12 mouse cellular contexts compared by ENCODE assay signal in the genomic region with DNA sequence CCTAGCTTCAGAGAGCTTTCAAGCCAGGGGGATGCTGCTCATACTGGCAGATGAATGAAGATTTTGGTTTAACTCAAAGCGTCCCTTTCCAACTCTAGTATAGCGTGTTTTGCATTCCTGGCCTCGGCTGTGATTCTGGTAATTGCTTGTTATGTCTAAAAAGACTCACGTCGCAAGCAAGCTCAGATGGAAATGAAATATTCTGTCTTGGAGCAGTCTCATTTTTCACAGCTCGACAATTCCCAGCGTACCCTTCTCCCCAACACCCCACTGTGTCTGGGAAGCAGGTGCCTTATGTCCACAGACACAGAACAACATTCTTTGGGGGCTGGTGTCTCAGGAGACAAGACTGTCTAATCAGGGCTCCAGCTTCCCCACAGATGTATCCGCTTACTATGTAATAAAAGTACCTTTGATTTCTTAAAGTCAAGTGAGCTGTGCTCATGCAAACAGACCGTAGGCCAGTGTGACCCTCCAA.
DNase-seq lines count a peak whose midpoint lies in the region; ATAC-seq and TF ChIP-seq lines count a peak whose summit lies in the region.
"Had no signal": no experiment of that assay in that cellular context is flagged by ENCODE, and none has a peak within 500 bp of the region (broad histone marks: within the 10 kb centered on the region; RNA-seq: fewer than 3 reads in every experiment).

No protein-coding gene starts in this region.

- H3K4me3 ChIP-seq in limb, embryonic 12.5 days (replicated peaks) = no peak overlapping the region
- H3K4me3 ChIP-seq in midbrain, postnatal 0 days (ENCODE audit: low read depth, low read length) = no peak overlapping the region
- H3K4me3 ChIP-seq: heart, embryonic 13.5 days; megakaryocyte, embryonic 14.5 days had no signal

- DNase-seq in frontal cortex, postnatal 14 days (ENCODE audit: low spot score in 2 of 2) = no peak
- peak; percentile 59 to 63 for DNase-seq in right cerebral cortex, postnatal 10 days (ENCODE audit: low spot score in 2 of 2)
- no peak for DNase-seq in right cerebral cortex, postnatal 36 days (ENCODE audit: low spot score in 2 of 2)
- DNase-seq in midbrain, postnatal 0 days (ENCODE audit: low spot score) = peak; percentile 5
- DNase-seq in urinary bladder, adult 18-20 months (ENCODE audit: low spot score in 2 of 2) = no peak
- no peak for DNase-seq in cerebellum, postnatal 36 days
- DNase-seq: cerebellum, adult 8-10 months; kidney, adult 8-10 months had no signal

- ATAC-seq in frontal cortex, adult (ENCODE audit: low TSS enrichment) = peak; percentile 38
- peak; percentile 31; the same call in 1 of the 2 replicates for ATAC-seq in limb, embryonic 12.5 days (ENCODE audit: insufficient number of reproducible peaks, insufficient read depth, low FRiP score, low TSS enrichment, low read depth)
- ATAC-seq in midbrain, postnatal 0 days (ENCODE audit: low FRiP score) = no peak

- H3K27ac ChIP-seq in limb, embryonic 12.5 days = peak overlapping the region; percentile 54
- 0 out of 2 replicates have a peak overlapping the region, but pooled peaks have one; percentile 20 for H3K27ac ChIP-seq in midbrain, postnatal 0 days (ENCODE audit: low read depth, low read length)
- H3K27ac ChIP-seq: heart, embryonic 13.5 days had no signal

- 45% methylated on average over 9 of the region's 9 CpGs for WGBS in limb, embryonic 12.5 days
- WGBS in midbrain, postnatal 0 days = 47% methylated on average over 9 of the region's 9 CpGs

- no peak for TF ChIP-seq CTCF in midbrain, postnatal 0 days (IDR thresholded peaks at IDR 0.05)

- no peak overlapping the region for H3K4me2 ChIP-seq in limb, embryonic 12.5 days
- no peak overlapping the region for H3K4me2 ChIP-seq in midbrain, postnatal 0 days (ENCODE audit: low read depth, low read length, poor library complexity, severe bottlenecking)
- H3K4me2 ChIP-seq: heart, embryonic 13.5 days had no signal

- no peaks in the 10 kb centered on the region for H3K36me3 ChIP-seq in limb, embryonic 12.5 days
- H3K36me3 ChIP-seq in midbrain, postnatal 0 days (ENCODE audit: insufficient read depth, low read length) = peaks cover 16% of the 10 kb centered on the region
- H3K36me3 ChIP-seq: heart, embryonic 13.5 days had no signal

- H3K27me3 ChIP-seq in limb, embryonic 12.5 days = no peaks in the 10 kb centered on the region
- no peaks in the 10 kb centered on the region for H3K27me3 ChIP-seq in midbrain, postnatal 0 days (ENCODE audit: insufficient read depth, low read length)

- 0 out of 2 replicates have a peak overlapping the region, but pooled peaks have one; percentile 27 for H3K9ac ChIP-seq in limb, embryonic 12.5 days (replicated peaks)
- H3K9ac ChIP-seq in midbrain, postnatal 0 days (replicated peaks; ENCODE audit: low read length, poor library complexity, severe bottlenecking) = no peak overlapping the region
- H3K9ac ChIP-seq: heart, embryonic 13.5 days had no signal

- H3K9me3 ChIP-seq in limb, embryonic 12.5 days = no peaks in the 10 kb centered on the region
- H3K9me3 ChIP-seq in midbrain, postnatal 0 days (ENCODE audit: low read length) = no peaks in the 10 kb centered on the region
- H3K9me3 ChIP-seq: heart, embryonic 13.5 days; megakaryocyte, embryonic 14.5 days had no signal

- peaks cover 28% of the 10 kb centered on the region for H3K4me1 ChIP-seq in limb, embryonic 12.5 days (replicated peaks)
- no peaks in the 10 kb centered on the region for H3K4me1 ChIP-seq in midbrain, postnatal 0 days (ENCODE audit: insufficient read depth, low read length)
- H3K4me1 ChIP-seq: heart, embryonic 13.5 days; megakaryocyte, embryonic 14.5 days had no signal

Comparison
In these comparisons a context has a peak if more than half of its experiments do, and no peak if none do; other contexts are left out.
1. DNase-seq: peak in right cerebral cortex, postnatal 10 days (2 of 2) and midbrain, postnatal 0 days (single experiment); none in frontal cortex, postnatal 14 days (0 of 2), right cerebral cortex, postnatal 36 days (0 of 2), urinary bladder, adult 18-20 months (0 of 2) and cerebellum, postnatal 36 days (0 of 2).